Mouse (Mus musculus) T-helper 2 cell (primary cell): ENCODE results near the gene Cd209g.
"Not testable (repeated sequence)": the region's sequence is repeated elsewhere in the genome, so short reads cannot be mapped to it uniquely, and the experiment has no call there.

Experiments used
- in situ Hi-C: fragments of 300-600 bp; cut with MboI, MseI; formaldehyde crosslinking; loops from one replicate; pipeline ENCODE4 v1.15.1; 2025; ENCODE audit warnings: high pct_unique_total_duplicates

Cd209g gene

DNA sequence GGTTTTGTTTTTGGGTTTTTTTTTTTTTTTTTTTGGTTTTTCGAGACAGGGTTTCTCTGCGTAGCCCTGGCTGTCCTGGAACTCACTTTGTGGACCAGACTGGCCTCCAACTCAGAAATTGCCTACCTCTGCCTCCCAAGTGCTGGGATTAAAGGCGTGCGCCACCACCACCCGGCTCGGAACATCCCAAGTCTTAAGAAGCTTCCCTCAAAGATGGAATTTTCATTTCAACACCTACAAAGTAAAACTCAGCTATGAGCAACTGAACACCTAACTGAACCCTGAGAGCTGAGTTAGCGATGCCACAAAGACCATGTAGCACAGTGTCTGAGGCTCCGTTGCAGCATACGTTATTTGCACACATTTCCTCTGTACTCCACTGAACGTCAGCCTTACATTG lies at the start of gene Cd209g:
Gene Cd209g (plus strand): TSS at position 301 of the 400 bp plus-strand sequence.
- in situ Hi-C loops = no loop called here

GRCm38 (mm10) chr8:4087180-4087722 lies 46.6 kb upstream of the Cd209g start:
- in situ Hi-C loops = not testable (repeated sequence)

DNA sequence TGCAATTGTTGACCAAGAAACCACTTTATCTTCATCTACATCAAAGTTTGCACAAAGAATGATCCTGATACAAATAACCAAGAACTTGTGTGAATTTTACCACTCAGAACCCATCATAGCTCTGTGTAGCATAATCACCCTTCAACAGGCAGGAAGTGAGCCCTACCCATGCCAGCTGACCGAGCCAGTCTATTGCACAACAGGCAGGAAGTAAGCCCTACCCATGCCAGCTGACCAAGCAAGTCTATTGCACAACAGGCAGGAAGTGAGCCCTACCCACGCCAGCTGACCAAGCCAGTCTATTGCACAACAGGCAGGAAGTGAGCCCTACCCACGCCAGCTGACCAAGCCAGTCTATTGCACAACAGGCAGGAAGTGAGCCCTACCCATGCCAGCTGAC lies 45.4 kb upstream of the Cd209g start:
- in situ Hi-C loops = not testable (repeated sequence)

GRCm38 (mm10) chr8:4105735-4106134 lies 28.2 kb upstream of the Cd209g start, which contains the start of gene Cd209f:
Gene Cd209f (minus strand): TSS chr8:4105835.
- in situ Hi-C loops = not testable (repeated sequence)

DNA sequence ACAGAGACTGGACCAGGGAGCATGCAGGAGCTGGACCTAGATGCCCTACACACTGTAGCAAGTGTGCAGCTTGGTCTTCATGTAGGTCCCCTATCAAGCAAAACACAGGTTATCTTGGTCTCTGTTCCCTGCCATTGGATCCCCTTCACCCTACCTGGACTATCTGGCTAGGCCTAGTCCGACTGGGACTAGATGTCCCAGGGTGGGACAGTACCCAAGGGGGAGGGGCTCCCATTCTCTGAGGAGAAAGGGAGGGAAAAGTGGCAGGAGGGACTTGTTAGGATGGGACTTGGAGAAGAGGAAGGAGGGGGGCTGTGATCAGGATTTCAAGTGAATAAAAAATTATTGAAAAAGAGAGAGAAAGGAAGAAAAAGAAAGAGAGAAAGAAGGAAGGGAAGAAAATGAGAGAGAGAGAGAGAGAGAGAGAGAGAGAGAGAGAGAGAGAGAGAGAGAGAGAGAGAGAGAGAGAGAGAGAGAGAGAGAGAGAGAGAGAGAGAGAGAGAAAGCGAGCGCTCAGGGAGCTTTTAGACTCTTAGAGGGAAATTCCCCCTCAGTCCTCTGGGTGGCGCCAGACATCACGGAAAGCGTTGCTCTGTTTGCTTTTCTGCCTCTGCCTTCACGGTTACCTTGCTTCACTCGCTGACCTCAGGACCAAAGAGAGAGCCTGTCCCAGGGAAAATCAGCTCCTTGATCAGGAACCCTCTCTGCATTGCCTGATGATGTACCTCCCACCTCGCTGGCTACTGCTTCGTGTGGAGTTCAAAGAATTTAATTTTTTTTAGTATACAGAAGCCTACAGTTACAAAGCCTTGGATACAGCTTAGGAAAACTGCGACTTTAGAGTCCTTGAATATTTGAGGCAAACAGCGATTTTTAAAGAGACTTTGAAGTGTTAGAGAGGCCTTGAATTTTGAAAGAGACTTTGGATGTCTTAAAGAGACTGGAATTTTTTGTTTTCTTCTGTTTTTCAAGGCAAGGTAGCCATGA lies 6.1 kb downstream of the Cd209g start:
- in situ Hi-C loops = loop anchor here (5.0 to 10.0 kb wide), 3 partner anchors 38 to 445 kb away; no protein-coding TSS in a partner anchor

DNA sequence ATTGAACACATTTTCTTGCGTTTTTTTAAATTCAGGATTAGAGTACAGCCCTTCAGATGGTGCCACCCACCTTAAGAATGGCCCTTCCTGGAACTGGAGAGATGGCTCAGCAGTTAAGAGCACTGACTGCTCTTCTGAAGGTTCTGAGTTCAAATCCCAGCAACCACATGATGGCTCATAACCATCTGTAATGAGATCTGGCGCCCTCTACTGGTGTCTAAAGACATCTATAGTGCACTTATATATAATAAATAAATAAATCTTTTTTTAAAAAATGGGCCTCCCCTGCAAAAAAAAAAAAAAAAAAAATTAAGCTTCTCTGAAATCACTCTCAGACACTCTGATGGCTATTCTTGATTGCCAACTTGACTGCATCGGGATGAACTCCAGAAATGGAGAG lies 7.8 kb downstream of the Cd209g start:
- in situ Hi-C loops = loop anchor here (5.0 to 10.0 kb wide), 2 partner anchors 221 to 443 kb away; no protein-coding TSS in a partner anchor

DNA sequence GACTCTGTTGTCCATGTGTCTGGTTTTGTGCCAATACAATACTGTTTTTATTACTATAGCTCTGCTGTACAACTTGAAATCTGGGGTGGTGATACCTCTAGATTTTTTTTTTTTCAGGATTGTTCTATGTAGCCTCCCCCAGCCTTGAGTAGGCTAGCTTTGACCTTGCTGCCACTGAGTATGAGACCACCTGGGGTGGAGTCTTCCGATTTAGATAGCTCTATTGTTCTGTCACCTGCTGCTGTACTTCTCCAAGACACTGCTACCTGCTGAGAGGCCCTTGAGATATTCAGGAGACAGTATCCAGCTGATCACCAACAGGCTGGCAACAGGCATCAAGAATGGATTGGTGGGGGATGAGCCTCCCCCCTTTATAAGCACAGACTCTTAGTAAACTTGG lies 13.4 kb downstream of the Cd209g start:
- in situ Hi-C loops = loop anchor here (10.0 kb wide), 1 partner anchor 438 kb away; no protein-coding TSS in a partner anchor

DNA sequence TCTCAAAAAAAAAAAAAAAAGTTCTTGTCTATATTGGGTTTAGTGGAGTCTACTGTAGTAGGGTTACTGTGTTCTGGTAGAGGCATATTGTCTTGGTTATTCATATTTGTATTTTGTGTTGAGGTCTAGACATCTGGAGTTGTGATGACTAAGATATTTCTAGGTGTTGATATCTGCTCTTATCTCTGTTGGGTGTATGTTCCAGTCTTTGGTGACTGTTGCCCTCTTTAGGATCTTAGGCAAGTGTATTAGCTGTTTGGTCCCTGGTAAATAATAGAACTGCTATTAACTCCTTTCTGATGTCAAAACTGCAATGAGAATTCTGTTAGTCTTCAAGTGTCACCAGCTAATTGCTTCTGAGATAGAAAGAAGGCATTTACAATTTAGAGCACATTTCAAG lies 21.0 kb downstream of the Cd209g start:
- in situ Hi-C loops = no loop called here

- in situ Hi-C loops = loop anchor here (5.0 to 10.0 kb wide), 2 partner anchors 62 to 530 kb away; partner anchors contain the start of genes Lrrc8e and Stxbp2
These were observed 28.9 kb downstream of the Cd209g start for GRCm38 (mm10) chr8:4162786-4163185.

DNA sequence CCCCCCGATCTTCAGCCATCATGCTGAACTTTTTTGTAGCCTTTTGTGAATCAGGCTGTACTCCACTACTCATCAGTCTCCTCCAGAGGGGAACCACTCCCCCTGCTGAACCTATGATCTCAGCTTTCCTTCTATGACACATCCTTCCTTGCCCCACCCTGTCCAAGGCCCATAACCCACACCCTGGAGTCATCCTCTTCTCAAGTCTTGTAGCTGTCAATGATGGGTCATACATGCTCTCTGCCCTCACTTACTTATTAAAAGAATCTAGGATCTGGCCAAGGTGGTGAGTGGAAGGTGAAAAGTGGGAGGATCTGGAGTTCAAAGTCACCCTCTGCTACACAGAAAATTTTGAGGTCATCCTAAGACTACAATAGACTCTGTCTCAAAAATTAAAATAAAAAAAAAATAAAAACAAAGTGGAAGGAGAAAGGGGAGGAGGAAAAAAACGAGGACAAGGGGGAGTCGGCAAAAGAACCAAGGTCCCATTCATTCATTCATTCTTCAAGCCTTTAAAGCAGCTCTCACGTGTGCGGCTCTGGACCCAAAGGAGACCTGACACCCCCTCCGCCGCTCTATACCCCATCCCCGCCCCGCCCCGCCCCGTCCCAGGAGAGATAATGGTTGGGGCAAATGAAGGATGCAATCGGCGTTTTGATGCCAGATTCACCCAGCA lies 31.4 kb downstream of the Cd209g start:
- in situ Hi-C loops = loop anchor here (5.0 to 10.0 kb wide), 3 partner anchors 59 to 512 kb away; partner anchors contain the start of gene Lrrc8e

GRCm38 (mm10) chr8:4165852-4166751 lies 32.2 kb downstream of the Cd209g start, which contains the start of gene Evi5l:
Gene Evi5l (plus strand): TSS chr8:4166567.
- in situ Hi-C loops = loop anchor here (5.0 to 10.0 kb wide), 3 partner anchors 59 to 511 kb away; partner anchors contain the start of gene Lrrc8e

GRCm38 (mm10) chr8:4166881-4167525 lies 33.1 kb downstream of the Cd209g start:
- in situ Hi-C loops = loop anchor here (5.0 to 10.0 kb wide), 3 partner anchors 58 to 510 kb away; partner anchors contain the start of gene Lrrc8e

- in situ Hi-C loops = loop anchor here (5.0 to 10.0 kb wide), 3 partner anchors 57 to 509 kb away; partner anchors contain the start of gene Lrrc8e
These were observed 34.0 kb downstream of the Cd209g start for GRCm38 (mm10) chr8:4167918-4168317.

DNA sequence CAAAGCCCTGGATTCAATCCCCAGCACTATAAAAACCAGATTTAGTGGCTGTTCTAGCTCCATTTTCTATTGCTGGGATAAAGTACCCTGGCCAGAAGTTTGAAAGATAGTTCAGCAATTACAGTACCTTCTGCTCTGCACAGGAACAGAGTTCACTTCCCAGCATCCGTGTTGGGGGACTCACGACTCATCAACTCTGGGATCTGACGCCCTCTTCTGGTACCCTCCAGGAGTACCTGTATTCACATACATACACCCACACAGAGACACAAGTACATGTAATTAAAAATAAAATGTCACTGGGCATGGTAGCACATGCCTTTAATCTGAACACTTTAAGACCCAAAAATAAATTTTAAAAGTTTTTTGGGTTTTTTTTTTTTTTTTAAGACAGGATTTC lies 38.6 kb downstream of the Cd209g start:
- in situ Hi-C loops = no loop called here

- in situ Hi-C loops = no loop called here
These were observed 40.1 kb downstream of the Cd209g start for GRCm38 (mm10) chr8:4174018-4174417.

DNA sequence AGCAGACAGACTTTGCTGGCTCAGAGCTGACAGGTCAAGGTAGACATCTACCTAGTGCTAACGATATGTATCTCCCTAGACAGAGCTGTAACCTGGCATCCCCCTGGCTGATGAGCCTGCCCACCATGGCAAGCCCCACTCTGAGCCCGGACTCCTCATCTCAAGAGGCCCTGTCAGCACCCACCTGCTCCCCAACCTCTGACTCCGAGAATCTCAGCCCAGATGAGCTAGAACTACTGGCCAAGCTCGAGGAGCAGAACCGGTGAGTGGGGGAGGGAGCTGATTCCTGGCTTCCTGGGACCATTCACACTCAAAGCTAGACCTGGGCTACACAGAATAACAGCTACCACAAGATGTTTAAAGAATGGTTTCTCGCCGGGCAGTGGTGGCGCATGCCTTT lies 49.5 kb downstream of the Cd209g start:
- in situ Hi-C loops = no loop called here

- in situ Hi-C loops = no loop called here
These were observed 52.3 kb downstream of the Cd209g start for GRCm38 (mm10) chr8:4186151-4186550.
